In genomic region chr14:9437896-9438295, GRCm38 (mm10) we compare ENCODE assay signal across 30 mouse cellular contexts.
DNase-seq lines count a peak whose midpoint lies in the region; ATAC-seq lines count a peak whose summit lies in the region.
"Had no signal": no experiment of that assay in that cellular context is flagged by ENCODE, and none has a peak within 500 bp of the region (broad histone marks: within the 10 kb centered on the region; RNA-seq: fewer than 3 reads in every experiment).

No protein-coding gene starts in this region.

- H3K27me3 ChIP-seq in forebrain, embryonic 14.5 days (replicated peaks; ENCODE audit: control insufficient read depth, insufficient read depth, low read length): no peaks in the 10 kb centered on the region
- H3K27me3 ChIP-seq in forebrain, embryonic 11.5 days (ENCODE audit: control insufficient read depth, insufficient read depth, low read length): no peaks in the 10 kb centered on the region
- H3K27me3 ChIP-seq: CH12.LX; embryonic facial prominence, embryonic 13.5 days; embryonic facial prominence, embryonic 15.5 days; forebrain, embryonic 13.5 days; Patski had no signal

- no peak overlapping the region for H3K27ac ChIP-seq in forebrain, embryonic 14.5 days (ENCODE audit: low read depth, low read length)
- no peak overlapping the region for H3K27ac ChIP-seq in forebrain, embryonic 11.5 days (ENCODE audit: low read depth, low read length)
- H3K27ac ChIP-seq: embryonic facial prominence, embryonic 13.5 days; embryonic facial prominence, embryonic 15.5 days; forebrain, embryonic 10.5 days; forebrain, embryonic 13.5 days had no signal

- ATAC-seq in forebrain, embryonic 14.5 days: no peak
- ATAC-seq in forebrain, embryonic 11.5 days (replicated peaks; ENCODE audit: low FRiP score): no peak
- ATAC-seq: activated CD4-positive, CD25-positive, alpha-beta regulatory T cell, adult 4 months; CD4-positive, CD25-positive, alpha-beta regulatory T cell, adult 4 months; forebrain, embryonic 13.5 days; forebrain, embryonic 16.5 days; Patski had no signal

- intact Hi-C loops in left cerebral cortex, postnatal 25 days (cut with DNase I): no loop called here
- intact Hi-C loops in left cerebral cortex, postnatal 4 days (cut with DNase I): no loop called here

- no peak overlapping the region for H3K4me3 ChIP-seq in forebrain, embryonic 14.5 days (ENCODE audit: low read depth, low read length)
- no peak overlapping the region for H3K4me3 ChIP-seq in forebrain, embryonic 11.5 days (ENCODE audit: low read depth, low read length)
- H3K4me3 ChIP-seq: embryonic facial prominence, embryonic 13.5 days; embryonic facial prominence, embryonic 15.5 days; erythroblast, embryonic 14.5 days; forebrain, embryonic 10.5 days; forebrain, embryonic 13.5 days had no signal

- H3K4me1 ChIP-seq in forebrain, embryonic 14.5 days (ENCODE audit: control insufficient read depth, insufficient read depth, low read length): no peaks in the 10 kb centered on the region
- no peaks in the 10 kb centered on the region for H3K4me1 ChIP-seq in forebrain, embryonic 11.5 days (replicated peaks; ENCODE audit: control insufficient read depth, insufficient read depth, low read length)
- H3K4me1 ChIP-seq: embryonic facial prominence, embryonic 13.5 days; embryonic facial prominence, embryonic 15.5 days; forebrain, embryonic 10.5 days; forebrain, embryonic 13.5 days had no signal

- WGBS in forebrain, embryonic 14.5 days: 61% methylated on average over 3 of the region's 3 CpGs
- 85% methylated on average over 3 of the region's 3 CpGs for WGBS in forebrain, embryonic 11.5 days

- no peak overlapping the region for H3K4me2 ChIP-seq in forebrain, embryonic 14.5 days (ENCODE audit: low read length)
- H3K4me2 ChIP-seq in forebrain, embryonic 11.5 days (ENCODE audit: low read depth, low read length, severe bottlenecking): no peak overlapping the region
- H3K4me2 ChIP-seq: embryonic facial prominence, embryonic 13.5 days; embryonic facial prominence, embryonic 15.5 days; forebrain, embryonic 13.5 days had no signal

- H3K36me3 ChIP-seq in forebrain, embryonic 14.5 days (ENCODE audit: control insufficient read depth, insufficient read depth, low read length): no peaks in the 10 kb centered on the region
- no peaks in the 10 kb centered on the region for H3K36me3 ChIP-seq in forebrain, embryonic 11.5 days (ENCODE audit: control insufficient read depth, insufficient read depth, low read length)
- H3K36me3 ChIP-seq: embryonic facial prominence, embryonic 13.5 days; embryonic facial prominence, embryonic 15.5 days; forebrain, embryonic 10.5 days; G1E had no signal

- H3K9me3 ChIP-seq in forebrain, embryonic 14.5 days (replicated peaks; ENCODE audit: control insufficient read depth, low read length): no peaks in the 10 kb centered on the region
- H3K9me3 ChIP-seq in forebrain, embryonic 11.5 days (ENCODE audit: control insufficient read depth, low read length): no peaks in the 10 kb centered on the region
- H3K9me3 ChIP-seq: embryonic facial prominence, embryonic 13.5 days; embryonic facial prominence, embryonic 15.5 days; forebrain, embryonic 10.5 days; forebrain, embryonic 13.5 days; G1E had no signal

- DNase-seq in forebrain, embryonic 14.5 days (ENCODE audit: low spot score): peak; percentile 11
- no peak for DNase-seq in forebrain, embryonic 11.5 days (ENCODE audit: low spot score)
- peak; percentile 16 to 45 for DNase-seq in frontal cortex, adult 2 months (ENCODE audit: extremely low spot score in 1 of 2, low spot score in 1 of 2)
- DNase-seq in frontal cortex, postnatal 14 days (ENCODE audit: low spot score in 2 of 2): no peak
- DNase-seq in left cerebral cortex, postnatal 25 days (ENCODE audit: low spot score in 2 of 2): peak; percentile 9 to 72
- no peak for DNase-seq in left cerebral cortex, postnatal 4 days
- DNase-seq in brain, adult 2 months (ENCODE audit: low read depth, low spot score): peak; percentile 59
- no peak for DNase-seq in layer of hippocampus, adult 11-12 months (ENCODE audit: low spot score)
- DNase-seq: adrenal gland, adult 8-10 months; adrenal gland, postnatal 14 days; adrenal gland, postnatal 36 days; B cell, adult 2 months; cerebellum, adult 11 months; cerebellum, adult 18-20 months; cerebellum, adult 8-10 months; cerebellum, adult 9-11 months; cerebellum, postnatal 14 days; cerebellum, postnatal 36 days; embryo, embryonic 11 days had no signal

- no peak overlapping the region for H3K9ac ChIP-seq in forebrain, embryonic 14.5 days (ENCODE audit: low read length)
- H3K9ac ChIP-seq in forebrain, embryonic 11.5 days (ENCODE audit: low read length): no peak overlapping the region
- H3K9ac ChIP-seq: embryonic facial prominence, embryonic 13.5 days; embryonic facial prominence, embryonic 15.5 days; forebrain, embryonic 13.5 days had no signal

Comparison
In these comparisons a context has a peak if more than half of its experiments do, and no peak if none do; other contexts are left out.
1. DNase-seq: peak in forebrain, embryonic 14.5 days (single experiment), frontal cortex, adult 2 months (2 of 2), left cerebral cortex, postnatal 25 days (2 of 2) and brain, adult 2 months (single experiment); none in forebrain, embryonic 11.5 days (single experiment), frontal cortex, postnatal 14 days (0 of 2), left cerebral cortex, postnatal 4 days (single experiment) and layer of hippocampus, adult 11-12 months (single experiment).